ENCODE assay signal across 18 mouse cellular contexts in genomic region chr4:128709061-128709780, GRCm38 (mm10). TPM values are rescaled to one million over a fixed set of nuclear protein-coding genes. Genes with fewer than 3 reads are reported as not detected.
DNase-seq lines count a peak whose midpoint lies in the region; ATAC-seq and TF ChIP-seq lines count a peak whose summit lies in the region.
"Had no signal": no experiment of that assay in that cellular context is flagged by ENCODE, and none has a peak within 500 bp of the region (broad histone marks: within the 10 kb centered on the region; RNA-seq: fewer than 3 reads in every experiment).

No protein-coding gene starts in this region.

- H3K9ac ChIP-seq in midbrain, postnatal 0 days (replicated peaks; ENCODE audit: low read length, poor library complexity, severe bottlenecking): no peak overlapping the region
- 0 out of 2 replicates have a peak overlapping the region, but pooled peaks have one; percentile 21 for H3K9ac ChIP-seq in hindbrain, embryonic 14.5 days
- H3K9ac ChIP-seq in forebrain, postnatal 0 days: no peak overlapping the region
- H3K9ac ChIP-seq: forebrain, embryonic 13.5 days; heart, embryonic 13.5 days; hindbrain, embryonic 15.5 days had no signal

- H3K27ac ChIP-seq in midbrain, embryonic 10.5 days (replicated peaks): peak overlapping the region; percentile 24
- H3K27ac ChIP-seq in midbrain, postnatal 0 days (ENCODE audit: low read depth, low read length): no peak overlapping the region
- H3K27ac ChIP-seq in hindbrain, embryonic 14.5 days: no peak overlapping the region
- H3K27ac ChIP-seq in forebrain, postnatal 0 days (ENCODE audit: low read depth, low read length): no peak overlapping the region
- H3K27ac ChIP-seq: forebrain, embryonic 13.5 days; heart, embryonic 13.5 days; hindbrain, embryonic 15.5 days; limb, embryonic 10.5 days had no signal

- TF ChIP-seq CTCF in midbrain, postnatal 0 days (IDR thresholded peaks at IDR 0.05): no peak
- no peak for TF ChIP-seq CTCF in forebrain, postnatal 0 days (IDR thresholded peaks at IDR 0.05; ENCODE audit: low read depth)

- no peak for ATAC-seq in midbrain, postnatal 0 days (ENCODE audit: low FRiP score)
- ATAC-seq in hindbrain, embryonic 14.5 days (ENCODE audit: low FRiP score): no peak
- peak; percentile 72 for ATAC-seq in megakaryocyte progenitor cell, adult 5-6 weeks (replicated peaks; ENCODE audit: poor library complexity)
- ATAC-seq in forebrain, postnatal 0 days: no peak
- no peak for ATAC-seq in granulocyte monocyte progenitor cell, adult 5-6 weeks (replicated peaks; ENCODE audit: poor library complexity, severe bottlenecking)
- ATAC-seq: forebrain, embryonic 13.5 days; Patski had no signal

- no peak for DNase-seq in midbrain, embryonic 10.5 days (ENCODE audit: low spot score)
- DNase-seq in midbrain, postnatal 0 days (ENCODE audit: low spot score): no peak
- peak; percentile 78 for DNase-seq in cerebellum, adult 9-10 months
- no peak for DNase-seq in hindbrain, embryonic 14.5 days (ENCODE audit: low spot score)
- no peak for DNase-seq in forebrain, postnatal 0 days
- DNase-seq: adrenal gland, postnatal 10 days; gastrocnemius, postnatal 14 days; layer of hippocampus, adult 9-11 months; lung, postnatal 36 days; right cerebral cortex, postnatal 14 days; thymus, postnatal 4 days had no signal

- H3K4me3 ChIP-seq in midbrain, embryonic 10.5 days: no peak overlapping the region
- H3K4me3 ChIP-seq in midbrain, postnatal 0 days (ENCODE audit: low read depth, low read length): no peak overlapping the region
- no peak overlapping the region for H3K4me3 ChIP-seq in hindbrain, embryonic 14.5 days (replicated peaks; ENCODE audit: low read length)
- no peak overlapping the region for H3K4me3 ChIP-seq in forebrain, postnatal 0 days (ENCODE audit: low read depth, low read length)
- H3K4me3 ChIP-seq: forebrain, embryonic 13.5 days; heart, embryonic 13.5 days; hindbrain, embryonic 15.5 days; limb, embryonic 10.5 days had no signal

- H3K36me3 ChIP-seq in midbrain, embryonic 10.5 days: no peaks in the 10 kb centered on the region
- H3K36me3 ChIP-seq in midbrain, postnatal 0 days (ENCODE audit: insufficient read depth, low read length): peaks cover 24% of the 10 kb centered on the region
- peaks cover 27% of the 10 kb centered on the region for H3K36me3 ChIP-seq in hindbrain, embryonic 14.5 days (replicated peaks; ENCODE audit: control insufficient read depth, insufficient read depth)
- peaks cover 30% of the 10 kb centered on the region for H3K36me3 ChIP-seq in forebrain, postnatal 0 days (ENCODE audit: insufficient read depth)
- H3K36me3 ChIP-seq: heart, embryonic 13.5 days had no signal

- H3K4me1 ChIP-seq in midbrain, embryonic 10.5 days: peaks cover 64% of the 10 kb centered on the region
- peaks cover 3% of the 10 kb centered on the region; the same call in 1 of the 2 replicates for H3K4me1 ChIP-seq in midbrain, postnatal 0 days (ENCODE audit: insufficient read depth, low read length)
- peaks cover 6% of the 10 kb centered on the region for H3K4me1 ChIP-seq in hindbrain, embryonic 14.5 days (replicated peaks; ENCODE audit: control insufficient read depth, insufficient read depth, low read length)
- H3K4me1 ChIP-seq in forebrain, postnatal 0 days (ENCODE audit: insufficient read depth): no peaks in the 10 kb centered on the region; the same call in 1 of the 2 replicates

- peaks cover 29% of the 10 kb centered on the region for H3K27me3 ChIP-seq in midbrain, embryonic 10.5 days (ENCODE audit: low read depth, poor library complexity, severe bottlenecking)
- H3K27me3 ChIP-seq in midbrain, postnatal 0 days (ENCODE audit: insufficient read depth, low read length): no peaks in the 10 kb centered on the region
- no peaks in the 10 kb centered on the region for H3K27me3 ChIP-seq in hindbrain, embryonic 14.5 days (ENCODE audit: control insufficient read depth, insufficient read depth, low read length)
- no peaks in the 10 kb centered on the region for H3K27me3 ChIP-seq in forebrain, postnatal 0 days (ENCODE audit: insufficient read depth, low read length)
- H3K27me3 ChIP-seq: hindbrain, embryonic 15.5 days; Patski had no signal

- WGBS in midbrain, embryonic 10.5 days: 83% methylated on average over 15 of the region's 15 CpGs
- 60% methylated on average over 15 of the region's 15 CpGs for WGBS in midbrain, postnatal 0 days
- WGBS in hindbrain, embryonic 14.5 days: 69% methylated on average over 15 of the region's 15 CpGs
- 81% methylated on average over 15 of the region's 15 CpGs for WGBS in forebrain, postnatal 0 days

- no peak overlapping the region for H3K4me2 ChIP-seq in midbrain, postnatal 0 days (ENCODE audit: low read depth, low read length, poor library complexity, severe bottlenecking)
- no peak overlapping the region for H3K4me2 ChIP-seq in hindbrain, embryonic 14.5 days (replicated peaks)
- no peak overlapping the region for H3K4me2 ChIP-seq in forebrain, postnatal 0 days (ENCODE audit: low read depth)
- H3K4me2 ChIP-seq: forebrain, embryonic 13.5 days; heart, embryonic 13.5 days; hindbrain, embryonic 15.5 days had no signal

- no peaks in the 10 kb centered on the region for H3K9me3 ChIP-seq in midbrain, embryonic 10.5 days (replicated peaks)
- H3K9me3 ChIP-seq in midbrain, postnatal 0 days (ENCODE audit: low read length): no peaks in the 10 kb centered on the region
- H3K9me3 ChIP-seq in hindbrain, embryonic 14.5 days (ENCODE audit: control insufficient read depth, low read length): no peaks in the 10 kb centered on the region
- no peaks in the 10 kb centered on the region for H3K9me3 ChIP-seq in forebrain, postnatal 0 days (ENCODE audit: low read length)
- H3K9me3 ChIP-seq: forebrain, embryonic 13.5 days; heart, embryonic 13.5 days; hindbrain, embryonic 15.5 days; limb, embryonic 10.5 days had no signal

RNA-seq across cellular contexts. Expression of gene A3galt2, which starts 45.9 kb away (rescaled TPM):
- polyA plus RNA-seq in midbrain, embryonic 10.5 days (2016; fragmentation: Nextera tagmentation; extraction: Ambion mirVana): 0.10 and 0.24 TPM in 2 replicates
- 0.19 and 0.38 TPM in 2 replicates for total RNA-seq in midbrain, postnatal 0 days (2014; rRNA removed)
- 0.05 TPM in 1 of 2 replicates, not detected in the other for polyA plus RNA-seq in midbrain, postnatal 0 days (2015; fragmentation: Nextera tagmentation; extraction: Ambion mirVana)
- 0.21 and 0.41 TPM in 2 replicates for polyA plus RNA-seq in hindbrain, embryonic 14.5 days (2014; fragmentation: Nextera tagmentation; extraction: Ambion mirVana)
- total RNA-seq in megakaryocyte progenitor cell, adult 5-6 weeks (2015): not detected in 2 replicates
- not detected in 2 replicates for total RNA-seq in megakaryocyte progenitor cell, adult 5-6 weeks (2017)
- 0.52 and 0.92 TPM in 2 replicates for total RNA-seq in forebrain, postnatal 0 days (2014; rRNA removed)
- 0.05 and 0.16 TPM in 2 replicates for polyA plus RNA-seq in forebrain, postnatal 0 days (2015; fragmentation: Nextera tagmentation; extraction: Ambion mirVana)
- total RNA-seq in granulocyte monocyte progenitor cell, adult 5-6 weeks (2014; fragmentation: Nextera tagmentation): not detected in 2 replicates
- 0.04 TPM in 1 of 2 replicates, not detected in the other for total RNA-seq in granulocyte monocyte progenitor cell, adult 5-6 weeks (2017)

RNA-seq across cellular contexts. Expression of gene Phc2, which starts 54.7 kb away (rescaled TPM):
- 20.8 and 30.0 TPM in 2 replicates for polyA plus RNA-seq in midbrain, embryonic 10.5 days (2016; fragmentation: Nextera tagmentation; extraction: Ambion mirVana)
- 64.3 and 66.1 TPM in 2 replicates for total RNA-seq in midbrain, postnatal 0 days (2014; rRNA removed)
- polyA plus RNA-seq in midbrain, postnatal 0 days (2015; fragmentation: Nextera tagmentation; extraction: Ambion mirVana): 31.4 and 34.8 TPM in 2 replicates
- polyA plus RNA-seq in hindbrain, embryonic 14.5 days (2014; fragmentation: Nextera tagmentation; extraction: Ambion mirVana): 46.2 and 52.8 TPM in 2 replicates
- 28.0 and 35.0 TPM in 2 replicates for total RNA-seq in megakaryocyte progenitor cell, adult 5-6 weeks (2015)
- 13.9 and 21.2 TPM in 2 replicates for total RNA-seq in megakaryocyte progenitor cell, adult 5-6 weeks (2017)
- total RNA-seq in forebrain, postnatal 0 days (2014; rRNA removed): 78.3 and 93.2 TPM in 2 replicates
- polyA plus RNA-seq in forebrain, postnatal 0 days (2015; fragmentation: Nextera tagmentation; extraction: Ambion mirVana): 52.4 and 56.3 TPM in 2 replicates
- total RNA-seq in granulocyte monocyte progenitor cell, adult 5-6 weeks (2014; fragmentation: Nextera tagmentation): 33.7 and 47.2 TPM in 2 replicates
- total RNA-seq in granulocyte monocyte progenitor cell, adult 5-6 weeks (2017): 8.7 and 17.5 TPM in 2 replicates
